Mouse (Mus musculus) ES-E14 (cell line): ENCODE results near the gene Stox2.

Source experiments
- CHD2 ChIP-seq: IDR thresholded peaks from 2 replicates; pipeline ENCODE4 v1.6.1; 2014; ENCODE audit warnings: mild to moderate bottlenecking, low read depth, low read length, inconsistent platforms
- HCFC1 ChIP-seq: IDR thresholded peaks from 2 replicates; pipeline ENCODE4 v1.6.1; 2012; ENCODE audit warnings: low read length, inconsistent platforms, borderline replicate concordance; ENCODE audit not compliant: insufficient read depth
- MAFK ChIP-seq: IDR thresholded peaks from 2 replicates; pipeline ENCODE4 v1.6.1; 2014; ENCODE audit warnings: mild to moderate bottlenecking, low read depth, low read length, inconsistent platforms; ENCODE audit not compliant: insufficient read depth
- ZC3H11A ChIP-seq: IDR thresholded peaks from 2 replicates; pipeline ENCODE4 v1.6.1; 2012; ENCODE audit warnings: low read depth, mild to moderate bottlenecking, inconsistent platforms, low read length, borderline replicate concordance

DNA sequence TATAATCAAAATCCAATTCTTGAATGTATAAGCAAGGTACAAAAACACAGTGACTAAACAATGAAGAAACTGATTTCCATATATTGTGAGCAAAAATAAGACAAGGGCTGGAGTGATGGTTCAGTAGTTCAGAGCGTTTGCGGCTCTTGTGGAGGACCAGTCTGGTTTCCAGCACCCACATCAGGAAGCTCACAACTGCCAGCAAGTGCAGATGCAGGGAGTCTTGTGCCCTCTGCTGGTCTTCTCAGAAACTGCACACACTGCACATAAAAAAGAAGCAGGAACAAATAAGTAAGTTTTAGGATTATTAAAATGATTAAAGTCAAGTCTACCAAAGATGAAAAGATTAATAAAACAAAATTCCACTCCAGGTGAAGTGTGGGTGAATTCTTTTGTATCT lies 291.6 kb downstream of the Stox2 start:
- TF ChIP-seq ZC3H11A: peak; percentile 42; the same call in 1 of the 2 replicates
- no peak for TF ChIP-seq MAFK
- TF ChIP-seq HCFC1: no peak
- TF ChIP-seq CHD2: no peak
